Mouse (Mus musculus): ENCODE measurements around the gene Tuba1b.

- TF ChIP-seq EP300 (IDR thresholded peaks at IDR 0.05; ENCODE audit: low read depth) (no peak), CTCF (IDR thresholded peaks at IDR 0.05; ENCODE audit: low read depth) (peak; percentile 84)
Observed at GRCm38 (mm10) chr15:98904692-98905091, 29.7 kb downstream of the Tuba1b start.
